8 mouse cellular contexts compared by ENCODE assay signal in the genomic region with DNA sequence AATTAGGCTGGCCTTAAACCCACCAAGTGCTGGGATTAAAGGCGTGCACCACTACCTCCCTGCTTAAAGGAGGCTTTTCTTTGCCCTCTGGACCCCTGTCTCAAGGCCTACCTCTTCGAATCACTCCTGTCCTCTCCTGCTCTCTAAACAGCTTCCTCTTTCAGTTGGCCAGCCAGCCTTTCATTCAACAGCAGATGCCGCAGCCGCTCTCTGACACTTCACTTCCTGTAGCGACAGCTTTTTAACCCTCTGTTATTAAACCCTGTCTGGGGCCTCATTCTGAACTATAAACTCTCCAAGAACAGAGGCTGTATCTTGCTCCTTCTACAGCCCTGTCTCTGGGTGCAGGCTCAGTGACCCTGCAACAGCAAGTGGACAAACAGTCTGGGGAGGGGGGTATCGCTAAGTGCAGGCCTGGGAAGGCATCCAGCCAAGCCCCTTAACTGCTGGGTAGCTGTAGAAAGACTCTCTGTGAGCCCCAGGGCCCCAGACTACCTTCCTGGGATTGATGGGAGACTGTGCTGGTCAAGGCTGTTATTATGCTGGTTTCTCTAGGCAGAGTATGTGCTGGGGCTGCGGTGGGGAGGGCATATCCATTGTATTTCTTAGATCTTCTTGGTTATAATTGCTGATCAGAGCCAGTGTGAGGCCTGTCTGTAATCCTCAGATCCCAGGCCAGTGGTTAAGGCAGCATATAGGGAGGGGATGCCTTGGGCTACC. TPM values are rescaled to one million over a fixed set of nuclear protein-coding genes. Genes with fewer than 3 reads are reported as not detected.
DNase-seq lines count a peak whose midpoint lies in the region; ATAC-seq and TF ChIP-seq lines count a peak whose summit lies in the region.

No protein-coding gene starts in this region.

- no peak overlapping the region for H3K4me3 ChIP-seq in heart, embryonic 15.5 days
- H3K4me3 ChIP-seq in megakaryocyte, embryonic 14.5 days (replicated peaks), result peak overlapping the region; percentile 70
- H3K4me3 ChIP-seq in stomach, postnatal 0 days (ENCODE audit: low read depth, low read length), result no peak overlapping the region

- H3K4me1 ChIP-seq in heart, embryonic 15.5 days (replicated peaks), result peaks cover 16% of the 10 kb centered on the region
- H3K4me1 ChIP-seq in megakaryocyte, embryonic 14.5 days, result peaks cover 69% of the 10 kb centered on the region
- no peaks in the 10 kb centered on the region for H3K4me1 ChIP-seq in stomach, postnatal 0 days (replicated peaks; ENCODE audit: control insufficient read depth, insufficient read depth)

- TF ChIP-seq CTCF in brain, embryonic 14.5 days (IDR thresholded peaks at IDR 0.05; ENCODE audit: borderline replicate concordance, extremely low read depth, insufficient read depth, insufficient read length), result no peak
- TF ChIP-seq CTCF in stomach, postnatal 0 days (IDR thresholded peaks at IDR 0.05; ENCODE audit: low read depth), result no peak

- no peak for TF ChIP-seq POLR2A in brain, embryonic 14.5 days (IDR thresholded peaks at IDR 0.05; ENCODE audit: borderline replicate concordance, extremely low read depth, insufficient read depth, insufficient read length, poor library complexity, severe bottlenecking)

- no peaks in the 10 kb centered on the region for H3K27me3 ChIP-seq in heart, embryonic 15.5 days
- H3K27me3 ChIP-seq in megakaryocyte, embryonic 14.5 days (replicated peaks), result no peaks in the 10 kb centered on the region
- no peaks in the 10 kb centered on the region for H3K27me3 ChIP-seq in stomach, postnatal 0 days (ENCODE audit: control insufficient read depth, insufficient read depth, low read length)

- no peak overlapping the region for H3K9ac ChIP-seq in heart, embryonic 15.5 days
- peak overlapping the region; percentile 31; the same call in 1 of the 2 replicates for H3K9ac ChIP-seq in stomach, postnatal 0 days (ENCODE audit: low read length)

- no peaks in the 10 kb centered on the region for H3K36me3 ChIP-seq in heart, embryonic 15.5 days
- H3K36me3 ChIP-seq in megakaryocyte, embryonic 14.5 days (replicated peaks; ENCODE audit: low read length), result no peaks in the 10 kb centered on the region
- H3K36me3 ChIP-seq in stomach, postnatal 0 days (ENCODE audit: control insufficient read depth, insufficient read depth, low read length), result no peaks in the 10 kb centered on the region

- no peak overlapping the region for H3K4me2 ChIP-seq in heart, embryonic 15.5 days
- no peak overlapping the region for H3K4me2 ChIP-seq in stomach, postnatal 0 days (replicated peaks; ENCODE audit: low read depth)

- no peaks in the 10 kb centered on the region for H3K9me3 ChIP-seq in heart, embryonic 15.5 days (replicated peaks)
- H3K9me3 ChIP-seq in megakaryocyte, embryonic 14.5 days, result no peaks in the 10 kb centered on the region
- H3K9me3 ChIP-seq in stomach, postnatal 0 days (ENCODE audit: control insufficient read depth, low read length), result no peaks in the 10 kb centered on the region

- TF ChIP-seq EP300 in stomach, postnatal 0 days (optimal IDR thresholded peaks at IDR 0.05), result no peak

- peak; percentile 67 to 70 for DNase-seq in B cell, adult 2 months
- DNase-seq in brain, embryonic 14.5 days (ENCODE audit: low read depth), result peak; percentile 35
- DNase-seq in kidney, postnatal 10 days, result peak; percentile 74
- no peak for DNase-seq in stomach, postnatal 0 days (ENCODE audit: low spot score)
- no peak for DNase-seq in cerebellum, postnatal 4 days (ENCODE audit: low spot score in 2 of 2)
- no peak for DNase-seq in cerebellum, postnatal 14 days

- H3K27ac ChIP-seq in heart, embryonic 15.5 days, result peak overlapping the region; percentile 72
- peak overlapping the region; percentile 30 for H3K27ac ChIP-seq in stomach, postnatal 0 days (replicated peaks)

- ATAC-seq in heart, embryonic 15.5 days (replicated peaks; ENCODE audit: insufficient number of reproducible peaks, insufficient read depth, low FRiP score, low read depth), result no peak; the same call in 1 of the 2 replicates
- peak; percentile 32; the same call in 1 of the 2 replicates for ATAC-seq in stomach, postnatal 0 days (ENCODE audit: low FRiP score, low TSS enrichment)

- WGBS in heart, embryonic 15.5 days, result 32% methylated on average over 7 of the region's 7 CpGs
- 40% methylated on average over 7 of the region's 7 CpGs for WGBS in stomach, postnatal 0 days

RNA-seq across cellular contexts. Expression of gene Pstpip1, which starts 13.7 kb away (rescaled TPM):
- 0.74 and 0.97 TPM in 2 replicates for polyA plus RNA-seq in brain, embryonic 14.5 days (2012; rRNA removed)
- 1.8 and 3.3 TPM in 2 replicates for polyA plus RNA-seq in heart, embryonic 15.5 days (2015; fragmentation: Nextera tagmentation; extraction: Ambion mirVana)
- 22.0 and 29.4 TPM in 2 replicates for polyA plus RNA-seq in megakaryocyte, embryonic 14.5 days (2012; ENCODE audit: insufficient read depth, low replicate concordance)
- 3.9 and 5.0 TPM in 2 replicates for polyA plus RNA-seq in stomach, postnatal 0 days (2015; fragmentation: Nextera tagmentation; extraction: Ambion mirVana)

RNA-seq across cellular contexts. Expression of gene Rcn2, which starts 34.4 kb away (rescaled TPM):
- polyA plus RNA-seq in brain, embryonic 14.5 days (2012; rRNA removed), result 154 and 160 TPM in 2 replicates
- polyA plus RNA-seq in heart, embryonic 15.5 days (2015; fragmentation: Nextera tagmentation; extraction: Ambion mirVana), result 123 and 130 TPM in 2 replicates
- polyA plus RNA-seq in megakaryocyte, embryonic 14.5 days (2012; ENCODE audit: insufficient read depth, low replicate concordance), result 18.5 and 34.1 TPM in 2 replicates
- 95.7 and 98.1 TPM in 2 replicates for polyA plus RNA-seq in stomach, postnatal 0 days (2015; fragmentation: Nextera tagmentation; extraction: Ambion mirVana)

Comparison
In these comparisons a context has a peak if more than half of its experiments do, and no peak if none do; other contexts are left out.
1. DNase-seq: peak in B cell, adult 2 months (2 of 2), brain, embryonic 14.5 days (single experiment) and kidney, postnatal 10 days (single experiment); none in stomach, postnatal 0 days (single experiment), cerebellum, postnatal 4 days (0 of 2) and cerebellum, postnatal 14 days (0 of 2).